Mouse (Mus musculus) kidney, postnatal 0 days (tissue): Measurements from ENCODE around the gene Bbs7. TPM values are rescaled to one million over a fixed set of nuclear protein-coding genes. Genes with fewer than 3 reads are reported as not detected.
A peak's percentile ranks its signal among the peaks of the same experiment; 100 is the strongest.
"Not testable (repeated sequence)": the region's sequence is repeated elsewhere in the genome, so short reads cannot be mapped to it uniquely, and the experiment has no call there.

ENCODE experiments used
- ATAC-seq: fragments of 200-750 bp; cut with Nextera tagmentation; replicated peaks from 2 replicates; pipeline ENCODE4 v1.8.0; 2017; ENCODE audit warnings: low read depth, moderate number of reproducible peaks, moderate TSS enrichment, moderate library complexity; ENCODE audit not compliant: low FRiP score
- DNase-seq: peaks from one replicate; pipeline ENCODE4 v3.0.0-alpha.2; 2016; ENCODE audit warnings: low spot score
- H3K27ac ChIP-seq: fragments of 300-500 bp; sonication (generic); 2 replicates; pipeline ENCODE4 v1.5.1; 2014; ENCODE audit warnings: mild to moderate bottlenecking
- H3K27me3 ChIP-seq: fragments of 300-500 bp; sonication (generic); 2 replicates; pipeline ENCODE4 v1.6.1; 2014; ENCODE audit warnings: low read length, mixed read lengths; ENCODE audit not compliant: insufficient read depth
- H3K36me3 ChIP-seq: fragments of 300-500 bp; sonication (generic); 2 replicates; pipeline ENCODE4 v1.6.1; 2014; ENCODE audit warnings: low read length, mixed read lengths; ENCODE audit not compliant: insufficient read depth
- H3K4me1 ChIP-seq: fragments of 300-500 bp; sonication (generic); replicated peaks from 2 replicates; pipeline ENCODE4 v1.6.1; 2014; ENCODE audit warnings: antibody characterized with exemption, low read length, mixed read lengths; ENCODE audit not compliant: insufficient read depth
- H3K4me2 ChIP-seq: fragments of 300-500 bp; sonication (generic); 2 replicates; pipeline ENCODE4 v1.6.1; 2014; ENCODE audit warnings: mild to moderate bottlenecking, low read length, moderate library complexity, mixed read lengths
- H3K4me3 ChIP-seq: fragments of 300-500 bp; sonication (generic); replicated peaks from 2 replicates; pipeline ENCODE4 v1.5.1; 2014; ENCODE audit warnings: low read depth, low read length
- H3K9ac ChIP-seq: fragments of 300-500 bp; sonication (generic); 2 replicates; pipeline ENCODE4 v1.6.1; 2014; ENCODE audit warnings: low read depth, low read length
- H3K9me3 ChIP-seq: fragments of 300-500 bp; sonication (generic); replicated peaks from 2 replicates; pipeline ENCODE4 v1.6.1; 2016; ENCODE audit warnings: low read length, inconsistent platforms, mixed read lengths
- CTCF ChIP-seq: IDR thresholded peaks from 2 replicates; pipeline ENCODE4 v1.5.1; 2016; ENCODE audit warnings: antibody characterized with exemption, low read depth, mild to moderate bottlenecking, moderate library complexity
- WGBS: fragments of 180-500 bp; shearing (Covaris S2); extraction: QIAGEN DNeasy Blood & Tissue Kit; methylation state at CpG from one replicate; pipeline ENCODE4 v1.1.7; 2014; 5-methylcytosine and 5-hydroxymethylcytosine counted together
- polyA plus RNA-seq: library from polyadenylated mRNA; unstranded; fragments of >200 nt; fragmentation: Nextera tagmentation; extraction: Ambion mirVana; gene quantifications from 2 replicates; pipeline ENCODE4 v1.2.1, GENCODE M21; 2015

Bbs7 gene
- polyA plus RNA-seq, 1 experiment from 2014 or later: 14.3 TPM

DNA sequence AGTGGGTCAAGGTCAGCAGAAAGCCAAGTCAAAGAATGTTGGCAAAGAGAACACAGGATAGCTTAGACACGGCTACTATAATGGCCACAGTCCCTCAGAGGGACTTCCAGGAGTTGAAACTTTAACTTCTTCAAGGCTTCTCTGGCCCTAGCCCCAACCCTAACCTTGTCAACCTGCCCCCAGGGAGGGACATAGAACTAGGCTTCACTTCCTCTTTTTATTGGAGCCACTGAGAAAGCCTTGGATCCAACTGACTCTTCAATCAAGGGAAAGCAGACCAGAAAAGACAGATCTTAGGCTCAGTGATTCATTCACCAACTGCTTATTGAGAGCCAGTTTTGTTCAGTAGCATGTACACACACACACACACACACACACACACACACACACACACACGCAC, 13.5 kb upstream of the Bbs7 start:
- Histone ChIP-seq H3K27ac (no peak overlapping the region), H3K36me3 (no peaks in the 10 kb centered on the region), H3K4me2 (no peak overlapping the region), H3K9ac (no peak overlapping the region), H3K9me3 (no peaks in the 10 kb centered on the region), H3K4me3 (no peak overlapping the region), H3K4me1 (no peaks in the 10 kb centered on the region), H3K27me3 (no peaks in the 10 kb centered on the region)
- DNase-seq: no peak
- no peak for TF ChIP-seq CTCF
- WGBS: 62% methylated on average over 2 of the region's 2 CpGs
- ATAC-seq: no peak

DNA sequence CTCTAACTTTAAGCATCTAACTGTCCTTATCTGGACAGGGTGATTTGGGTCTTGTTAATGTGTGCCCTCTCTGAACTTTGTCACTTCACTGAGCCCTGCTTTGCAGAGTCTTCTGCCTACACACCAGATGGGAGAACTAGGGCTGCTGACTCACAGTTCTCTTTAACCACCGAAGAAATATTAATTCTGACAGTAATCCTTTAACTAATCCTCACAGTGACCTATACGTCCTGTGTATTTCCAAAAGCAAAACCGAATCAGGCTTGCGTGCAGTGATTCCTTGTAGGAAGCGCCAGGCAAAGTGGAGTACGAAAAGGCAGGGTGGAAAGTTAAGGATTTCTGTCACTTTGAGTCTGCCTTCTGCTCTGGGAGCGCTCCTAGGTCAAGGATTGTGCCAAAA, 4.9 kb upstream of the Bbs7 start:
- DNase-seq (peak; percentile 7), ATAC-seq (0 out of 2 replicates have a peak, but pooled peaks have one; percentile 18)
- Histone ChIP-seq H3K9me3 (no peaks in the 10 kb centered on the region), H3K27ac (no peak overlapping the region), H3K4me2 (no peak overlapping the region), H3K36me3 (no peaks in the 10 kb centered on the region), H3K4me1 (no peaks in the 10 kb centered on the region), H3K27me3 (no peaks in the 10 kb centered on the region), H3K4me3 (no peak overlapping the region), H3K9ac (no peak overlapping the region)
- no peak for TF ChIP-seq CTCF
- WGBS: 62% methylated on average over 7 of the region's 7 CpGs

DNA sequence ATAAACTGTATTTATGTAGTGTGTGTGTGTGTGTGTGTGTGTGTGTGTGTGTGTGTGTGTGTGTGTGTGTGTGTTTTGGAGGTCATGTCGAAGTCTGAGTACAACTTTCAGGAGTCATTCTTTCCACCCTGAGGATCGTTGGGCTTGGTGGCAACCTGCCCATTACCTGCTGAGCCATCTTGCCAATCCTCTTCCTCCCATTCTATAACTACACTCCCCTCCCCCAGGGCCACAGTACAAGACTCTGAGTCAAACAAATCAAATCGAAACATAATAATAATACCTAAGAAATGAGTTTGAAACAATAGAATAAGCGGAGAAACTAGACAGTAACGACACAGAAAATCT, 605 bp upstream of the Bbs7 start:
- ATAC-seq (no peak), DNase-seq (no peak)
- Histone ChIP-seq H3K4me3 (no peak overlapping the region), H3K9ac (no peak overlapping the region), H3K27me3 (no peaks in the 10 kb centered on the region), H3K4me1 (no peaks in the 10 kb centered on the region; the same call in 1 of the 2 replicates), H3K27ac (no peak overlapping the region), H3K9me3 (no peaks in the 10 kb centered on the region), H3K4me2 (peak overlapping the region; percentile 77; the same call in 1 of the 2 replicates), H3K36me3 (no peaks in the 10 kb centered on the region)
- no peak for TF ChIP-seq CTCF
- WGBS: 61% methylated on average over 5 of the region's 5 CpGs

DNA sequence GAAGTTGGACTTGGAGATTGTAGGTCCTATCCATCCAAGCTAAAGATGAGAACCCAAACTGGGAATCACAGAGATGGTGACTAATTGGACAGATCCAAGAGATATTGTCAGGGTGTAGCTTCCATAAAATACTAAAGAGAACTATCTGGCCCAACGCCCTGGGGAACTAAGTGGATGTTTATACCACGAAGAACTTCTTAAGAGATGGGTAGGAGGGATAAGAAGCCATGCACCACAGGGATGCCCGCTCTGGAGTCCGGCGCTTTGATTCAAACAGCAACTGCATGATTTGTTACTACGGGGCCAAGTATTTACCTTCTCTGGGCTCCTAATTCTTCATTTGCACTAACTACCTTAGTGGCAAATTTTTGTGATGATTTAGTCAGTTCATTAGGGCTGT, 590 bp downstream of the Bbs7 start:
- H3K36me3 ChIP-seq: no peaks in the 10 kb centered on the region
- WGBS: 3% methylated on average over 6 of the region's 6 CpGs
- no peaks in the 10 kb centered on the region; the same call in 1 of the 2 replicates for H3K4me1 ChIP-seq
- ATAC-seq (no peak), DNase-seq (peak; percentile 6)
- H3K4me2 ChIP-seq: peak overlapping the region; percentile 77
- peak overlapping the region; percentile 71 for H3K4me3 ChIP-seq
- TF ChIP-seq CTCF: no peak
- no peak overlapping the region for H3K27ac ChIP-seq
- H3K27me3 ChIP-seq: no peaks in the 10 kb centered on the region
- H3K9ac ChIP-seq: peak overlapping the region; percentile 72
- H3K9me3 ChIP-seq: no peaks in the 10 kb centered on the region

DNA sequence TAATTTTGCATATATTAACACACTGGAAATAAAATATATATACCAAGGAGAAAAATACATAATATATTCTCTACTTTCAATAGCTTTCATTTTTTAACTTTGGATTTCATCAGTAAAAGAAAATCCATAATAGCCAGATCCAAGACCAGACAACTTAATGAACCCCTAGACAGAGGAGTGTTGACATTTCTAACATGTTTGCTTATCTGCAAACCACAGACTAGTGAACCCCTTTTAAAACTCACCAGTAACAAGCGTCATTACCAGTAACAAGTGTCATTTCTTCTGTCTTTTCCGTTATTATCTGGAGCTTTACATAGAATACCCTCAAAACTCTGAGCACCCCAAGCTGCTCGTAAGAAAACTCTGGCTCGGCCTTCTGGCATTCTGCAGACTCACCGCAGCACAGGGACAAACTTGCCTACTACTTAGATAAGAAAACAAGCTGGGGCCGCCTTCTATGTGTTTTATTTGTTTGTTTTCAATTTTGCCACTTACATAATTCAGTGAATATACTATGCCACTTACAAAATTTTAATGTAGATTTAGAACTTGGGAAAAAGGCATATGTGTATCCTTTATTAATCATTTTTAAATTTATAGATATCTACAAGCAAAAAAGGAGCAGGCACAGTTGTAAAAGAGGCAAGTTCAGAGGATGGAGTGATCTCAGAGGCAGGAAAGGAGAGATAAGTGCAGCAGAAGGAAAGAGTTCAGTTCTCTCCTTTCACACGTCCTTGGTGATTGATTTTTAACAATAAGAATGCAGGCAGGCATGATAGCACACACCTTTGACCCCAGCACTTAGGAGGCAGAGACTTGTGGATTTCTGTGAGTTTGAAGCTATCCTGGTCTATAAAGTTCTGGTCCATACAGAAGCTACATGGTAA, 7.1 kb downstream of the Bbs7 start:
- ATAC-seq: no peak
- 84% methylated on average over 7 of the region's 7 CpGs for WGBS
- TF ChIP-seq CTCF: no peak

DNA sequence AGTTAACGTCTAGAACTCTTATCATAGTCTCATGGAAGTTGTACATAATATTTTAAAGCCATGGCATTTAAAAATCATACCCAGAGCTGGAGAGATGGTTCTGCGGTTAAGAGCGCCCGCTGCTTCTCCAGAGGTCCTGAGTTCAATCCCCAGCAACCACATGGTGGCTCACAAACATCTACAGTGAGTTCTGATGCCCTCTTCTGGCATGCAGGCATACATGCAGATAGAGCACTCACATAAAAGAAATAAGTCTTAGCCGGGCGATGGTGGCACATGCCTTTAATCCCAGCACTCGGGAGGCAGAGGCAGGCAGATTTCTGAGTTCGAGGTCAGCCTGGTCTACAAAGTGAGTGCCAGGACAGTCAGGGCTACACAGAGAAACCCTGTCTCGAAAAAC, 13.5 kb downstream of the Bbs7 start:
- not testable (repeated sequence) for H3K9ac ChIP-seq, H3K36me3 ChIP-seq, DNase-seq, H3K4me3 ChIP-seq, H3K4me2 ChIP-seq, ATAC-seq, H3K9me3 ChIP-seq, H3K4me1 ChIP-seq, H3K27ac ChIP-seq, H3K27me3 ChIP-seq
- 91% methylated on average over 9 of the region's 9 CpGs for WGBS
- 0 out of 2 replicates have a peak, but pooled peaks have one; percentile 26 for TF ChIP-seq CTCF

More for the DNA sequence above, 7.1 kb downstream of the Bbs7 start:
- DNase-seq: no peak
- Histone ChIP-seq H3K9ac (no peak overlapping the region), H3K36me3 (0 out of 2 replicates have a peak, but pooled peaks cover 3% of the 10 kb centered on the region), H3K27ac (no peak overlapping the region), H3K4me3 (no peak overlapping the region), H3K9me3 (no peaks in the 10 kb centered on the region), H3K4me1 (no peaks in the 10 kb centered on the region), H3K4me2 (no peak overlapping the region), H3K27me3 (no peaks in the 10 kb centered on the region)
